Mouse (Mus musculus) thymus, adult 2 months (tissue): ENCODE results near the gene Mybph.

Source experiments
- CTCF ChIP-seq: fragments of 200-500 bp; IDR thresholded peaks from 2 replicates; pipeline ENCODE4 v1.5.1; 2012; ENCODE audit warnings: mild to moderate bottlenecking, control low read depth, low read length, moderate library complexity, borderline replicate concordance; ENCODE audit not compliant: control insufficient read depth, poor library complexity, insufficient read depth; ENCODE audit errors: extremely low read depth
- POLR2A ChIP-seq: fragments of 200-500 bp; IDR thresholded peaks from 2 replicates; pipeline ENCODE4 v1.6.1; 2012; ENCODE audit warnings: mild to moderate bottlenecking, low read length, control low read depth, moderate library complexity; ENCODE audit not compliant: control insufficient read depth, poor library complexity, insufficient read depth; ENCODE audit errors: extremely low read depth

- no peak for TF ChIP-seq POLR2A
- TF ChIP-seq CTCF: no peak
Measured at GRCm38 (mm10) chr1:134188989-134189729, 4.1 kb upstream of the Mybph start.
